Mouse (Mus musculus) megakaryocyte, embryonic 14.5 days (primary cell): Measurements from ENCODE around the gene Pip5kl1. TPM values are rescaled to one million over a fixed set of nuclear protein-coding genes. Genes with fewer than 3 reads are reported as not detected.

Source experiments
- H3K27me3 ChIP-seq: replicated peaks from 2 replicates; pipeline ENCODE3; 2012; ENCODE audit warnings: inconsistent platforms
- H3K36me3 ChIP-seq: replicated peaks from 2 replicates; pipeline ENCODE3; 2012; ENCODE audit warnings: low read length, inconsistent platforms, mixed read lengths
- H3K4me1 ChIP-seq: 2 replicates; pipeline ENCODE4 v1.6.1; 2012; ENCODE audit warnings: inconsistent platforms
- H3K4me3 ChIP-seq: replicated peaks from 2 replicates; pipeline ENCODE3; 2012; ENCODE audit warnings: moderate library complexity, mild to moderate bottlenecking, inconsistent platforms
- H3K9me3 ChIP-seq: 2 replicates; pipeline ENCODE4 v1.6.1; 2012; ENCODE audit warnings: inconsistent platforms
- FLI1 ChIP-seq: IDR thresholded peaks from 2 replicates; pipeline ENCODE4 v1.6.1; 2012; ENCODE audit warnings: low read length, inconsistent platforms, mixed read lengths
- GATA1 ChIP-seq: IDR thresholded peaks from 3 replicates; pipeline ENCODE4 v1.6.1; 2012; ENCODE audit warnings: mixed read lengths, low read length, inconsistent platforms, borderline replicate concordance
- polyA plus RNA-seq: library from polyadenylated mRNA; stranded (reverse); fragments of >175 nt; gene quantifications from 2 replicates; pipeline ENCODE4 v1.2.3, GENCODE M21; 2012; ENCODE audit warnings: low replicate concordance; ENCODE audit not compliant: insufficient read depth

Pip5kl1 gene
- polyA plus RNA-seq, 1 experiment = not detected

DNA sequence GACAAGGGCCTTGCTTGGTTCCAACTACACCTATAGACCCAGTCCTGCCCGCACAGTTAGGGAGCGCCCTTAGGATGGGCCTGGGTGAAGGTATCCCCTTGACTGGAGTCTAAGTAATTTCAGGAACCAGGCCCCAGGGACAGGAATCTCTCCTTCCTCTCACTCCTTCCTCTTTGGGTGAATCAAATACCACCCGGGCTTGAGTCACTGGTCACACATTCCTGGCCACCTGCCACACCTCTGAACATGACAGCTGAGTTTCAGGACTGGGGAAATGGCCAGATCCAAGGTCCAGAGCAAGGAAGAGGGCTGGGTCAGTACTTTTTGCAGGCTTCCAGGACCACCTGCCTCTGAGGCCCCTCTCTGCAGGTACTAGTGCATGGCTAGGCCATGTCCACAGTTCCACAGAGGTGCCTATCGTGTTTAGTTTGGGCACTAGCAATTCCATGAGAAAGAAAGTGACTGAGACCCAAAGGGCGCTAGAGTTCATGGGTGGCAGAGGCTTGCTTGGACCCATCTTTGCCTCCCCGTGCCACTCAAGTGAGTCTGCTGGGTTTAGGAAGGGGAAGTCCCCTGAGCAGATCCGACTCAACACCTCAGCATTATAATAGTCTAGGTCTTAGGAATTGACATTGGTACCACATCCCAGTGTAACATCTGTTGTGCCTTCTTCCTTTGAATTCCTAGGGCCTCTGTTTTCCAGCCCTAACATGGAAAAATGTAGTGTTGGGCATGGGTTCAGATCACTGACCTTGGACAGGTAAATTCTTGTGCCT, 26.4 kb upstream of the Pip5kl1 start:
- no peaks in the 10 kb centered on the region for H3K36me3 ChIP-seq

DNA sequence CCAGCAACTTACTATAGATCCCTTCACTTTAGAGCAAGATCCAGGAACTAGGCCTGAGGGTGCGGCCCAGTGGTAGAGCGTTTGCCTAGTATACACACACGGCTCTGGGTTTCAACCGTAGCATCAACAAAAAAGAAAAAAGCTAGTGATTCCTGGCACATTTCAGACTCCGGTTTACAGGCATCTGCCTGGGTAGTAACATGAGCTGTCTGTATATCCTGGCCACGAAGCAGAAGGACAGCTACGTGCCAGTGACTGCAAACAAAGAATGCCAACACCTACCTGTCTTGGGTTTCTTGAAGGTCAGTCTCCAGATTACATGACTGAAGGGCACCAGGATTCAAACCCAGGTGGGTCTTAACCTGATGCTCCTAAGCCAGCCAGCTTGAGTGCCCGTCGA, 25.4 kb upstream of the Pip5kl1 start:
- Histone ChIP-seq H3K27me3 (peaks cover 57% of the 10 kb centered on the region), H3K4me3 (no peak overlapping the region), H3K9me3 (0 out of 2 replicates have a peak, but pooled peaks cover 1% of the 10 kb centered on the region), H3K36me3 (no peaks in the 10 kb centered on the region), H3K4me1 (peaks cover 25% of the 10 kb centered on the region)
- TF ChIP-seq GATA1 = no peak
- TF ChIP-seq FLI1 = no peak

More for the DNA sequence above, 26.4 kb upstream of the Pip5kl1 start:
- H3K4me1 ChIP-seq = peaks cover 16% of the 10 kb centered on the region
- TF ChIP-seq FLI1 (no peak), GATA1 (no peak)
- 0 out of 2 replicates have a peak, but pooled peaks cover 2% of the 10 kb centered on the region for H3K9me3 ChIP-seq
- H3K4me3 ChIP-seq = no peak overlapping the region
- peaks cover 61% of the 10 kb centered on the region for H3K27me3 ChIP-seq

DNA sequence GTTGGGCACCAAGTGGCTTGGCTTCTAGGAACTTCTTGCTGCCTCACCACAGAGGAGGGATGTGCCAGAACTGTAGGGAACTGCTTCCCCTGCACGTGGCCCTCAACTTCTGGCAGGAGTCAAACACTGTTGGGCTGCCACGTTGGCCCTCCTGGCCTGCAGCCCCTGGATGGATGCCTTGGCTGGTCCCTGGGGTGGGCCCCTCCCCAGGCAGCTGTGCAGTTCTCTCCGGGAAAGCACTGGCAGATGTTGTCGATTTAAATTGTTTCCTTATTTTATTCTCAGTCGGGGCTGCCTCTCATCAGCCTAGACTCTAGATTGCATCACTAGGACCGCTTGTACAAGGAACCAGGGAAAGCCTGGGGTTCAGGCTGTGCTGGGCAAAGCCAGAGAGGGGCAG, 24.8 kb upstream of the Pip5kl1 start:
- Histone ChIP-seq H3K4me1 (peaks cover 30% of the 10 kb centered on the region), H3K4me3 (no peak overlapping the region), H3K9me3 (no peaks in the 10 kb centered on the region), H3K36me3 (no peaks in the 10 kb centered on the region), H3K27me3 (peaks cover 53% of the 10 kb centered on the region)
- TF ChIP-seq GATA1 (no peak), FLI1 (no peak)

DNA sequence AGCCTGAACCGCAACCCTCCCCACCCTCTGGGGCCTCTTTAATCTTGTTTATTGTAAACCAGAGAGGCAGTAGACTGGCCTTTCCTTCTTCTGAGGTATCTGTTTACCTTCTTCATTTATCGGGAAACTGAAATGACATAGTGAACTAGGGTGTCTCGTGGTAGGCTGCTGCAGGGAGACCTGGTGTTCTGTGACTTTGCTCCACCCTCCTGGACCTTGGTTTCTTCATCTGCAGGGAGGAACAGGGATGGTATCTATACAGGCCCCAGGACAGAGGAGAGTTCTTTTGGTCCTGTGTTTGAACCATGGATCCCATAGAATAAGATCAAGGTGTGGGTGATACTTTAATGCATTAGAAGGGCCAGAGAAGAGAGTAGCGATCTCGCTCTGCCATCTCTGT, 23.4 kb upstream of the Pip5kl1 start:
- H3K36me3 ChIP-seq = no peaks in the 10 kb centered on the region
- H3K9me3 ChIP-seq = no peaks in the 10 kb centered on the region
- no peak for TF ChIP-seq GATA1
- TF ChIP-seq FLI1 = no peak
- H3K4me3 ChIP-seq = no peak overlapping the region
- peaks cover 42% of the 10 kb centered on the region for H3K4me1 ChIP-seq
- peaks cover 45% of the 10 kb centered on the region for H3K27me3 ChIP-seq

DNA sequence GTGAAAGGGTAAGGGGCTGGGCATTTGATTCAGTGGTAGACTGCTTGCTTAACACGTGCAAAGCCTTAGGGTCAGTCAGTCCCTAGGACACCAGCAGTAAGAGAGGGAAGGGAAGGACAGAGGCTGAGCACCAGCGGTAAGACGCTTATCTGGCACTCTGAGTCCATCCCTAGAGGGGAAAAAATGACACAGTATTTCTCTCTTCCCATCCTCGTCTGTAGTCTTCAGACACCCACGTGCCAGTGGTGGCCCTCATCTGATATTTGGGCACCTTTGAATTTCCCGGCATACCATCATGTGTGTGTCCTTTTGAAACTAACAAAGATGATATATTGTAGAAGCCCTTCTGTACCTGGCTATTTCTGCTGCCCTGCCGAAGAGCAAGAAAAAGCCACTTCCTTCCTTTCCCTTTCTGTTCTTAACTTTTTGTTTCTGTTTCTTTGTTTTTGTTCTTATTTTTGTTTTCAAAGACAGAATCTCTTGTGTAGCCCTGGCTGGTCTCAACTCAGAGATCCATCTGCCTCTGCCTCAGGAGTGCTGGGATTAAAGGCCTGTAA, 20.9 kb upstream of the Pip5kl1 start:
- Histone ChIP-seq H3K27me3 (peaks cover 42% of the 10 kb centered on the region), H3K36me3 (no peaks in the 10 kb centered on the region), H3K4me1 (peaks cover 45% of the 10 kb centered on the region), H3K9me3 (no peaks in the 10 kb centered on the region), H3K4me3 (peak overlapping the region; percentile 77)
- TF ChIP-seq GATA1 = no peak
- TF ChIP-seq FLI1 = no peak

DNA sequence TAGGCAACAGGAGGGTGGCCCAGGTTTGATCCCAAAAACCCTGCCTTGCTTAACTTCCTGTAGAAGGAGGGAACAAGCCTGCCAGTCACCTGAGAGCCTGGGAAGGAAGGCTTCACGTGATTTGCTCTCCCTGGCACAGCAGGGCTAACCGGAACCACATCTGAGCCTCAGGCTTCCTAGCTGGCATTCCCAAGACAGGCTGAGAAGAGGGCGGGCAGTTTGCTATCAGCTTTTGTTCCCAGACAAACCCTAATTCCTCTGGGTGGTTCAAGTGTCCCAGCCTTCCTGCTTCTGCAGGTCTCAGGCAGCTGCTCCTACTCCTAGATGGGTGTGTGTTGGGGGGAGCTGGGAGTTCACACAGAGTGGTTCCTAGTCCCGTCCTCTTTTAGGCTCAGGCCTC, 19.1 kb upstream of the Pip5kl1 start:
- no peak for TF ChIP-seq GATA1
- no peak for TF ChIP-seq FLI1
- Histone ChIP-seq H3K36me3 (no peaks in the 10 kb centered on the region), H3K4me1 (peaks cover 36% of the 10 kb centered on the region), H3K9me3 (no peaks in the 10 kb centered on the region), H3K27me3 (peaks cover 40% of the 10 kb centered on the region), H3K4me3 (no peak overlapping the region)

DNA sequence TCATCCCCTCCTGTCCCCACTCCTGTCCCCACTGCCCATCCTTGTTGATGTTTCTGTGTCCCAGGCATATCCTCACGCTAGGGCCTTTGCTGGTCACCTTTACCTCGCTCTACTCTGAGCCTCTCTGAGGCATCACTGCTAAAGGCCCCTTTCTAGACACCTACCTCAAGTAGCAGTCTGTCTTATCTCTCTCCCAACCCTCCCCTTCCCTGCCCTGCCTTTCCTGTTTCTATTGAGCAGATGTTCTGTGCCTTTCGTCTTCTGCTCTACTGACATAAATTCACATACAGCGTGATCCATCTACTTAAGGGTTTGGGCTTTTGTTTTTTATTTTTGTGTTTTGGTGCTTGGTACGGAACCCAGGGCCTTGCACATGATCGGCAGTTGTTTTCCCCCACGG, 18.6 kb upstream of the Pip5kl1 start:
- Histone ChIP-seq H3K9me3 (no peaks in the 10 kb centered on the region), H3K4me1 (peaks cover 36% of the 10 kb centered on the region), H3K27me3 (peaks cover 39% of the 10 kb centered on the region), H3K4me3 (no peak overlapping the region), H3K36me3 (no peaks in the 10 kb centered on the region)
- no peak for TF ChIP-seq GATA1
- no peak for TF ChIP-seq FLI1

DNA sequence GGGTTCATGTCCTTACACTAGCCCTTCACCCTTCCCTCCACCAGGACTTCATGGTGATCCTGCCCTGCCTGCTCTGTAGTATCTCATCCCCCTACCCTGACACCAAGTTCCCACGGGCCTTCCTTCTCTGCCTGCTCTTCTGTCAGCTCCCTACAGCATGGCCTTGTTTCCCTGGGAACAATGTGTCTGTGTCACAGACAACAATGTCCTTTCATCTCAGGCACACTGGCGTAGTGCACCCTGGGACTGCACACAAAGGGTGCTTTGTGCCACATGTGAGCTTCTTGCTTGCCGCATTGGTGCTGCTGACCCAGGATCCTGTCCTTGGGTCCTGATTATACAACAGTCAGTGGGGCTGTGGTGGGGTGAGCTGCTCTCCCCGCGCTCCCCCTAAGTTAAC, 15.0 kb upstream of the Pip5kl1 start:
- no peaks in the 10 kb centered on the region for H3K36me3 ChIP-seq
- peak overlapping the region; percentile 4 for H3K4me3 ChIP-seq
- H3K4me1 ChIP-seq = peaks cover 22% of the 10 kb centered on the region
- TF ChIP-seq GATA1 = no peak
- no peak for TF ChIP-seq FLI1
- peaks cover 46% of the 10 kb centered on the region for H3K27me3 ChIP-seq
- no peaks in the 10 kb centered on the region for H3K9me3 ChIP-seq

DNA sequence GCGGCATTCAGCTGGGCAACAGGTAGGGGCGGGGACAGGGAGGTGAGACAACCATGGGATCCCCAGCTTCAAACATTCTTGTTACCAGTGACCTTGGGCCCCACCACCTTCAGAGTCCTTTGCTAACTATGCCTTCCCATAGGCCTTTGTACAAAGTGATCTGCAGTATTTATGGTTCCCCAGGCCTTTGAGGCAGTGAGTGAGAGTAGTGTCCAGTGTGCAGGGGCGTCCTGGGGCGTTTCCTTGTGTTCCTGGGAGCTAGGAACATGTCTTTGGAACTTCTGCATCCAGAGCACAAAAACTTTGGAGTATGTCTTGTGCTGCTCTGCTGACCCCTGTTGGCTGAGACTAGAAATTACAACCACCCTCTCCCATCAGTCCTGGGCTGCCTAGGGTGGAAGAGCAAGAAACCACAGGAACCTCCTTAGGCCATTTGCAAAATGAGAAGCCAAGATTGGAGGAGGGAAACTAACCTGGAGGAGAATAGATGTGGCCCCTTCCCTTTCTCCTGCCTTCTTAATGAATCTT, 8.0 kb upstream of the Pip5kl1 start:
- no peak for TF ChIP-seq FLI1
- TF ChIP-seq GATA1 = no peak
- Histone ChIP-seq H3K9me3 (no peaks in the 10 kb centered on the region), H3K27me3 (peaks cover 35% of the 10 kb centered on the region), H3K36me3 (no peaks in the 10 kb centered on the region), H3K4me3 (no peak overlapping the region), H3K4me1 (peaks cover 30% of the 10 kb centered on the region)

DNA sequence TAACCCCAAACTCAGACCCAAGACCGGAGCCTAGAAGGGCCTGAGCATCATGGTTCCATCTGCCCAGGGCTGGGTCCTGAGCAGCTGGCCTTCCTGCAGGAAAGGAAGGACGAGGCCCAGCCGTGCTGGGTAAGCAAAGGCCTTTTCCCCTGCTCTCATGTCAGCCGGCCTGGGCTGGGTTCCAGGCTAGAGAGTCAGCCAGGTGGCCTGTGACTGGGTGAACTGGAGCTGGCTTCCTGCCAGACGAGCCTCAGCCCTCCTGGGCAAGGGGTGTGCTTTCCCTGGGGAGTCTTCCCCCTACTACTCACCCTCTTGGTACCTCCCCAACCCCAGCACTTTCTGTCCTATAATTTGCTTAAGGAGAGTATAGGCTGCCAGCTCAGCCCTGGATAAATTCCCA, 6.4 kb upstream of the Pip5kl1 start:
- Histone ChIP-seq H3K4me1 (peaks cover 46% of the 10 kb centered on the region), H3K36me3 (peaks cover 13% of the 10 kb centered on the region), H3K9me3 (no peaks in the 10 kb centered on the region), H3K27me3 (peaks cover 27% of the 10 kb centered on the region), H3K4me3 (no peak overlapping the region)
- TF ChIP-seq GATA1 = no peak
- no peak for TF ChIP-seq FLI1
